Mouse (Mus musculus) C2C12 (cell line): ENCODE data around the gene Phf10.
"Not testable (repeated sequence)": the region's sequence is repeated elsewhere in the genome, so short reads cannot be mapped to it uniquely, and the experiment has no call there.

Experiments
- CEBPB ChIP-seq: IDR thresholded peaks from one replicate; pipeline ENCODE4 v1.6.1; 2011; ENCODE audit warnings: low read depth, mild to moderate bottlenecking, control low read depth, moderate library complexity
- CTCF ChIP-seq: IDR thresholded peaks from one replicate; pipeline ENCODE4 v1.5.1; 2011; ENCODE audit not compliant: control insufficient read depth, insufficient read depth, insufficient read length
- MYOG ChIP-seq: IDR thresholded peaks from one replicate; pipeline ENCODE4 v1.6.1; 2011; ENCODE audit not compliant: control insufficient read depth, insufficient read length; ENCODE audit errors: extremely low read depth
- USF1 ChIP-seq: IDR thresholded peaks from one replicate; pipeline ENCODE4 v1.6.1; 2011; ENCODE audit warnings: low read depth, mild to moderate bottlenecking, control low read depth, moderate library complexity

DNA sequence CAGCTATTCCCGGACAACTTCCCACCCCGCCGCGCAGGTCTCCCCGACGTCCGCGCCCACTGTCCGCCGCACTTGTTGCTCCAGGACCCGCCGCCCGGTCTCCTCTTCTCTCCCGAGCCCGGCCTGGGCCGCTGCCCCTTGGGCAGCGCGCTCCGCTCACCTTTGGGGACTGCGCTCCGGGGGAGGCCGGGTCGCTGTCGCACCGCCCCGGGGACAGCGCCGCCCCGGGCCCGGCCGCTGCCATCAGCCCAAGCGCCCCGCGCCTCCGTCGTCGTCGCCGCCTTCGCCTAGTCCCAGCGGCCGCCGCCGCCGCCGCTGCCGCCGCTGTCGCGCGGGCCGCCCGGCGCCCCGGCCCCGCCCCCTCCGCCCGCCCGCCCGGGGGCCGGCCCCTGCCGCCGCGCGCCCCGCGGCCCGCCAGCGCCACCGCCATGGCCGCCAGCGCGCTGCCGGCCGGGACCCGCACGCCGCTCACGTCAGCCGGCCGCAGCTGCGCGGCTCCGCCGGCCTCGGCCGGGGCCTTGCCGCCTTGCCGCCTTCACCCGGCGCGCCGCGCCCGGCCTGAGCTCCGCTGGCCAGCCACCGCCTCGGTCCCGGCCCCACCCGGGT, at the start of gene Phf10:
- not testable (repeated sequence) for TF ChIP-seq CTCF, USF1, CEBPB, MYOG
